Mouse (Mus musculus) C2C12 (cell line): ENCODE data around the gene Ccdc126.
"Not testable (repeated sequence)": the region's sequence is repeated elsewhere in the genome, so short reads cannot be mapped to it uniquely, and the experiment has no call there.

Experiments used
- CEBPB ChIP-seq: IDR thresholded peaks from one replicate; pipeline ENCODE4 v1.6.1; 2011; ENCODE audit warnings: low read depth, mild to moderate bottlenecking, control low read depth, moderate library complexity
- CTCF ChIP-seq: IDR thresholded peaks from one replicate; pipeline ENCODE4 v1.5.1; 2011; ENCODE audit not compliant: control insufficient read depth, insufficient read depth, insufficient read length
- MAX ChIP-seq: IDR thresholded peaks from one replicate; pipeline ENCODE4 v1.6.1; 2011; ENCODE audit warnings: mild to moderate bottlenecking, control low read depth
- MYOD1 ChIP-seq: IDR thresholded peaks from one replicate; pipeline ENCODE4 v1.6.1; 2011; ENCODE audit warnings: low read depth; ENCODE audit not compliant: control insufficient read depth, insufficient read length
- MYOG ChIP-seq: IDR thresholded peaks from one replicate; pipeline ENCODE4 v1.6.1; 2011; ENCODE audit not compliant: control insufficient read depth, insufficient read length; ENCODE audit errors: extremely low read depth
- USF1 ChIP-seq: IDR thresholded peaks from one replicate; pipeline ENCODE4 v1.6.1; 2011; ENCODE audit warnings: low read depth, mild to moderate bottlenecking, control low read depth, moderate library complexity

- not testable (repeated sequence) for TF ChIP-seq MYOG, CEBPB, CTCF, MYOD1, USF1, MAX
These were observed 4.3 kb upstream of the Ccdc126 start for GRCm38 (mm10) chr6:49314821-49315220.
